Mouse (Mus musculus) cerebellum, adult 2 months (tissue): ENCODE measurements around the gene Mapk7. TPM values are rescaled to one million over a fixed set of nuclear protein-coding genes. Genes with fewer than 3 reads are reported as not detected.
A peak's percentile ranks its signal among the peaks of the same experiment; 100 is the strongest.

Source experiments
- DNase-seq, 2 experiments: peaks; one replicate each; pipeline ENCODE4 v3.0.0; 2021
- H3K27ac ChIP-seq: fragments of 200-500 bp; 2 replicates; pipeline ENCODE4 v1.5.1; 2012; ENCODE audit warnings: low read length, control low read depth, inconsistent platforms; ENCODE audit not compliant: insufficient read depth
- H3K27me3 ChIP-seq: fragments of 200-500 bp; 2 replicates; pipeline ENCODE4 v1.6.1; 2012; ENCODE audit warnings: inconsistent platforms, mild to moderate bottlenecking, low read length, moderate library complexity; ENCODE audit not compliant: control insufficient read depth, insufficient read depth
- H3K4me1 ChIP-seq: fragments of 200-500 bp; 2 replicates; pipeline ENCODE4 v1.6.1; 2011; ENCODE audit warnings: low read length; ENCODE audit not compliant: control insufficient read depth, insufficient read depth
- H3K4me3 ChIP-seq: fragments of 200-500 bp; replicated peaks from 2 replicates; pipeline ENCODE3; 2011; ENCODE audit warnings: mild to moderate bottlenecking, low read depth, low read length, control low read depth; ENCODE audit not compliant: insufficient read depth
- CTCF ChIP-seq: fragments of 200-500 bp; IDR thresholded peaks from 2 replicates; pipeline ENCODE4 v1.5.1; 2011; ENCODE audit warnings: low read depth, mild to moderate bottlenecking, control low read depth, low read length, moderate library complexity, borderline replicate concordance; ENCODE audit not compliant: insufficient read depth
- POLR2A ChIP-seq: fragments of 200-500 bp; IDR thresholded peaks from 2 replicates; pipeline ENCODE4 v1.6.1; 2011; ENCODE audit warnings: low read length, control low read depth, borderline replicate concordance; ENCODE audit not compliant: insufficient read depth
- WGBS: fragments of 180-500 bp; shearing (Covaris S2); methylation state at CpG from one replicate; pipeline ENCODE4 v1.1.7; 2018; 5-methylcytosine and 5-hydroxymethylcytosine counted together
- polyA plus RNA-seq: library from polyadenylated mRNA; depleted of rRNA; stranded (reverse); fragments of >200 nt; gene quantifications from 2 replicates; pipeline ENCODE4 v1.2.3, GENCODE M21; 2012

Mapk7 gene
- polyA plus RNA-seq, 1 experiment, result 47.8 TPM

DNA sequence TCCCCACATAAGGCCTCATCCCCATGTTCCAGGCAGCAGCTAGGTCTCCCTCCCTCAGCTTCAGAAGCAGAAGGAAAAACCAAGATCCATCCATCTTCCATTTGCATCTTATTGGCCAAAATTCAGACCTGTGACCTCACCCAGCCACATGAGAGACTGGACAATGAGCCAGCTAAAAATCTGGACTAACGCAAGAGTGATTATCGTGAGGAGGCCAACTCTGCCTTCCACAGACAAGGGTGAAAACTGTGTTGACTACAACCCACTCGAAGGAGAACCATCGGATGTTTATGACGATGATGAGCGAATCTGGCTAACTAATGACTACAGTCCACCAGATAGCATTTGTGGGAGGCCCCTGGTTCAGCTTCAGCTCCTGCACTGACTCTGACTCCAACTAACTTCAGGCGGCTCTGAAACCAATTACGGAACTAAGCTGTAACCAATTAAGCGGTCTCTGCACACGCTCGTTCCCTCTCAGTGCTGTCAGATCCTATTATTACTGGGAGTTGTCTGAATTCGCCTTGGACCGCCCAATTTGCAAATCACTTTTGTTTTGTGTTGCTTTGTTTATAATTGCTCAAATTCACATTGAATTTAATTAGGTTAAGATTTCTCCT, 10.9 kb downstream of the Mapk7 start:
- 86% methylated on average over 13 of the region's 13 CpGs for WGBS
- H3K4me1 ChIP-seq, result peaks cover 43% of the 10 kb centered on the region
- TF ChIP-seq POLR2A (no peak), CTCF (no peak)
- no peak for DNase-seq
- H3K27ac ChIP-seq, result no peak overlapping the region
- H3K4me3 ChIP-seq, result no peak overlapping the region
- no peaks in the 10 kb centered on the region for H3K27me3 ChIP-seq

DNA sequence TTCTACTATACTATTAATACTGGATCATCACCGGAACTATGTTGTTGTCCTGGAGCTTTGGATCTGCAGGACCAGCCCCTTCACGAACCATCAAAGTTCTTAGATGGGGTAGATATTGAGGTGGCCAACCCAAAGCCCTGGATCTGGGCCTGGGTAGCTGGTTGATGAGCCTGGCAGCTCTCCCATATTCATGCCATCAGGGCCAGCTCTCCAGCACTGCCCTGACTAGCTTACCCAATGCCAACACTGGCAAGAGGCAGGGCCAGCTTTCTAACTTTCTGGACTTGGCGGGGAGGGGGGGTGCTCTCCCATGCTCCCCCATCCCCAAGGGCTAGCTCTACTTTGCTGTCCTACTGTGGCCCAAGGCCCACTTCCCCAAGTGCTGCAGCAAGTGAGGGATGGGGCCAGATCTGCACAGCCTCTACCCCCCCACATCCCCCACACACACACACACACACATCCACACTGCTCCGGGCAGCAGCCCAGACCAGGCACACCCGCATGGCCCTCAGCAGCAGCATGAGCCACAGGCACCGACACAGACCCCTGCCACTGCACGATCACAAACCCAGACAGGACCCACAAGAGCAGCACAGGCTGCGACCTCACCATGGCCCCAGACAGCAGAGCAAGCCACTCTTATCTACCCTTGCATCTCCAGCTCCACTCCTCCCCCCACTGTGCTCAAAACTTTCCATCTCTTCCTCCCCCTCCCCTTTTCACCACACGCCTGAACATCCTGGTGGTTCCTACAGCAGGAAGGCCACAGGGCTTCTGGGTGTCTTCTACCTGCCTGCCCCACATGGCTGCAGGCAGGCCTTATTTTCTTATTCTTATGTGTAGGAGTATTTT, 12.7 kb downstream of the Mapk7 start:
- no peaks in the 10 kb centered on the region for H3K27me3 ChIP-seq
- H3K4me1 ChIP-seq, result peaks cover 37% of the 10 kb centered on the region
- no peak overlapping the region for H3K27ac ChIP-seq
- TF ChIP-seq CTCF (no peak), POLR2A (no peak)
- 60% methylated on average over 9 of the region's 9 CpGs for WGBS
- DNase-seq, result no peak
- no peak overlapping the region for H3K4me3 ChIP-seq

DNA sequence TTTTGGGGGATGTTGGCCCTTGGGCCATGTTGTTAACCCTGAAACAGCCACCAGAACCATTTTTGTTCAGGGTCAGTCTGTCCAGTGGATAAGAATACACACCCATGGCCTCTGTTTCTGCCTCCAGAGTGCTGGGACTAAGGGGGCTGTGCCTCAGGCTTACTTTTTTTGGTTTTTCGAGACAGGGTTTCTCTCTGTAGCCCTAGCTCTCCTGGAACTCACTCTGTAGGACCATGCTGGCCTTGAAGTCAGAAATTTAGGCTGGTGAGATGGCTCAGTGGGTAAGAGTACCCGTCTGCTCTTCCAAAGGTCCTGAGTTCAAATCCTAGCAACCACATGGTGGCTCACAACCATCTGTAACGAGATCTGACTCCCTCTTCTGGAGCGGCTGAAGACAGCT, 15.4 kb downstream of the Mapk7 start:
- H3K4me1 ChIP-seq, result peaks cover 15% of the 10 kb centered on the region
- DNase-seq, result no peak
- H3K27me3 ChIP-seq, result no peaks in the 10 kb centered on the region
- H3K4me3 ChIP-seq, result no peak overlapping the region
- H3K27ac ChIP-seq, result no peak overlapping the region; the same call in 1 of the 2 replicates
- WGBS, result 95% methylated on average over 4 of the region's 4 CpGs
- TF ChIP-seq POLR2A (no peak), CTCF (no peak)

DNA sequence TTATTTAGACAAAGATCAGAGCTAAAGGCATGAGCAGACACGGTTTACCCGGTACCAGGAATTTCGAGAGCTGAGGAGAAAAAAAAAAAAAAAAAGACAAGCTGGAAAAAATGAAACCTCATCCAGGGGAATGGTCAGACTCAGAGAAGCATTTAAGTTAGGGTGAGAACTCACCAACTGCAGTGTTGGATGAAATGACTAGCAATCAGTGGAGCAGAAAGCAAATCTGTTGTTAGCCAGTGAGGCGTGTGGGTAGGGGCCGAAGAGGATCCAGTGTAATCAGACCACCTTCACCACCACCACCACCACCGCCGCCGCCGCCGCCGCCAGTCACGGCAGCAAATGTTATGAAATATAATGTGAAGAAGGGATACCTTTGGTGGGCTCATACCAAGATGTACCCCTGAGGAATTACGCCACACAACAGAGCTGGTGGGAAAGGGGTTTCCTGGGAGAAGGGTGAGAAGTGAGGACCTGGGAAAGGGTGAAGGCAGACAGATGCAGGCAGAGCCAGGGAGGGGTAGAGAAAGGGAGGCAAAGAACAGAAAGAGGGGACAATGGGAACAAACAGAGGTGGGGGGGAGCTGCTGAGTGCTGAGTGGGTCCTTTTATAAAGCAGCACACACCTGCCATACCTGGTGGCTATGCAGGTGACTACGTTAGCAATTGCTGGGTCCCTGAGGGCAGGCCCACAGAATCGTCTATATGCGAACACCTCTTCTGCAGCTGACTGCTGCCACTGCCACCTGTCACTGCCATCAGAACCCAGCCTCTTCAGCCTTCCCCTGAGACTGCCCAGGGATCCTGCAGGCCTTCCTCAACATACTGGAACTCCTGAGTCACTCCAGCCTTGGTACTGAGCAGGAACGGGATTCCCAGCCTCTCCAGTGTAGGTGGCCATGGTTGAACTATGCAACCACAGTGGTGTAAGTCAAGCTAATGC, 16.4 kb downstream of the Mapk7 start:
- Histone ChIP-seq H3K27me3 (no peaks in the 10 kb centered on the region), H3K4me1 (peaks cover 13% of the 10 kb centered on the region), H3K27ac (peak overlapping the region; percentile 60), H3K4me3 (peak overlapping the region; percentile 75)
- TF ChIP-seq POLR2A, result no peak
- no peak for TF ChIP-seq CTCF
- WGBS, result 30% methylated on average over 17 of the region's 17 CpGs
- DNase-seq, result peak; percentile 52 to 54

DNA sequence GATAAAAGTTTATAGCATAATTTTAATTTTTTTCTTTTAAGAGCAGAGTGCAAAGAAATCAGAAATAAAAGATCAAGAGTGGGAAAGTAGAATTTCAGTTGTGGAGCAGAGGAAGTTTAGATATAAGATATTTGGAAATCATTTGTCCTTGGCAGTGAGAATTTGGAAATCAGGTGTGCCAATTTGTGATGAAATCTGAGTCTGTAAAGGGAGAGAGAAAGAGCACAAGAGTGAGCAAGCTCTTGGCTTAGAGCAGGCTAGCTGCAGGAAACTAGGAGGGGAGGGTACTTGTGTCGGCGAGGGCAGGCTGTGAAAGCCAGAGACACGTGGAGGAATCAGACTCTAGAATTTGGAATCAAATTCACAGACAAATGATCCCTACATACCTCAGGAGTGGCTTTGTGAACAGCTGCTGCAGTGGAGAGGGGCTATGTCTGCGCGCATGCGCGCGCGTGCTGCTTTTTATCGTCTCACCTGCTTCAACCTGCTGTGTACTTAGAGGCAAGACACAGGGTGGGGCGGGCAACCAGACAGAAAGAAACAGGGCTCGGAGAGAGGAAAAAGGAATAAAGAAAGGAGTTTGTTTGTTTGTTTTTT, 17.3 kb downstream of the Mapk7 start:
- WGBS, result 12% methylated on average over 12 of the region's 12 CpGs
- H3K4me3 ChIP-seq, result peak overlapping the region; percentile 75
- peak; percentile 81 to 82 for DNase-seq
- peaks cover 13% of the 10 kb centered on the region for H3K4me1 ChIP-seq
- no peaks in the 10 kb centered on the region for H3K27me3 ChIP-seq
- TF ChIP-seq CTCF, result no peak
- TF ChIP-seq POLR2A, result peak; percentile 42; the same call in 1 of the 2 replicates
- peak overlapping the region; percentile 60 for H3K27ac ChIP-seq

DNA sequence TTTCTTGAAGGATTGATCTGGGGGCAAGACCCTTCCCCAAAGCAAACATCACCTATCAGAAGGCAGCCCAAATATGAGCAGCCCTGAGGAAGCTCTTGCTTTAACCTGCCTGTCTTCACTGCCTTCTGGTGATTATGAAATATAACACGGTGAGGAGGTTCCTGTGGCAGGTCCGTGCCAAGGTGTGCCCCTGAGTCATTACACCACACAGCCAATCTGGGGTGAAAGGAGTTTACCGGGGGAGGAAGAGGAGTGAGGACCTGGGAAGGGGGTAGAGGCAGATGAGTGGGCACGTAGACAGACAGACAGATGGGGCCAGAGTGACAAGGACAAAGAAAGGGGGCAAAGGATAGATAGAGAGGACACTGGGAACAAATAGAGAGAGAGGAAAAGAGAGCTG, 20.6 kb downstream of the Mapk7 start:
- WGBS, result 31% methylated on average over 4 of the region's 4 CpGs
- Histone ChIP-seq H3K27me3 (no peaks in the 10 kb centered on the region), H3K4me1 (peaks cover 31% of the 10 kb centered on the region), H3K4me3 (no peak overlapping the region), H3K27ac (no peak overlapping the region)
- DNase-seq, result no peak
- TF ChIP-seq POLR2A (no peak), CTCF (no peak)

DNA sequence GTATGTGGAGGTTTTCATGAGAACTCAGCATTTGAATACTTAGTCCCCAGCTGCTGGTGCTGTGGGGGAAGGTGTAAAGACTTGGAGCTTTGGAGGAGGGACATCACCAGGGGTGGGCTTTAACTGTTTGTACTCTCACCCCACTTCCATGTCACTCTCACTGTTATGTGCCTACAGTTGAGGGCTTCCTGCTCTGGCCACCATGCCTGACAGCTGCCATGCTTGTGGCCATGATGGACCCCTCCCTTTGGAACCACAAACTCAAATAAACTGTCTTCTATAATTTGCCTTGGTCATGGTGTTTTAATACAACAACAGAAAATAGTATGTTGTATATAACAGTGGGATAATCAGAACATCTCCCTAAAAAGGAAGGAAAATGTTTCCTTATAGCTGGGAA, 23.3 kb downstream of the Mapk7 start:
- Histone ChIP-seq H3K4me3 (no peak overlapping the region), H3K27me3 (no peaks in the 10 kb centered on the region), H3K27ac (peak overlapping the region; percentile 59), H3K4me1 (peaks cover 35% of the 10 kb centered on the region)
- TF ChIP-seq POLR2A (no peak), CTCF (no peak)
- DNase-seq, result no peak
